Mouse (Mus musculus) heart, embryonic 10.5 days (tissue): ENCODE measurements at regions not wholly inside any gene's neighbourhood (a gene's known extent, or its start where the extent isn't known, plus 50 kb on each side); places are given as distances from the start of the nearest gene placed in this dataset.
"Not testable (repeated sequence)": the region's sequence is repeated elsewhere in the genome, so short reads cannot be mapped to it uniquely, and the experiment has no call there.

Experiments used
- DNase-seq: peaks from one replicate; pipeline ENCODE4 v3.0.0-alpha.2; 2017; ENCODE audit warnings: low spot score
- H3K27ac ChIP-seq: fragments of 300-500 bp; sonication (generic); 2 replicates; pipeline ENCODE4 v1.5.1; 2016; ENCODE audit warnings: mild to moderate bottlenecking
- H3K27me3 ChIP-seq: fragments of 300-500 bp; sonication (generic); 2 replicates; pipeline ENCODE4 v1.6.1; 2016; ENCODE audit warnings: mild to moderate bottlenecking; ENCODE audit not compliant: poor library complexity, insufficient read depth, severe bottlenecking
- H3K36me3 ChIP-seq: fragments of 300-500 bp; sonication (generic); 2 replicates; pipeline ENCODE4 v1.6.1; 2016; ENCODE audit warnings: mild to moderate bottlenecking, moderate library complexity
- H3K4me1 ChIP-seq: fragments of 300-500 bp; sonication (generic); 2 replicates; pipeline ENCODE4 v1.6.1; 2016; ENCODE audit warnings: mild to moderate bottlenecking
- H3K4me3 ChIP-seq: fragments of 300-500 bp; sonication (generic); 2 replicates; pipeline ENCODE4 v1.5.1; 2016; ENCODE audit warnings: mild to moderate bottlenecking, moderate library complexity
- H3K9me3 ChIP-seq: fragments of 300-500 bp; sonication (generic); 2 replicates; pipeline ENCODE4 v1.6.1; 2016; ENCODE audit warnings: mild to moderate bottlenecking, moderate library complexity
- WGBS: fragments of 180-500 bp; shearing (Covaris S2); methylation state at CpG from one replicate; pipeline ENCODE4 v1.1.7; 2016; 5-methylcytosine and 5-hydroxymethylcytosine counted together

GRCm38 (mm10) chr1:157797711-157798110 is 291.2 kb downstream of the Sec16b start:
- Histone ChIP-seq H3K9me3 (no peaks in the 10 kb centered on the region), H3K36me3 (no peaks in the 10 kb centered on the region), H3K27ac (no peak overlapping the region), H3K4me3 (no peak overlapping the region), H3K4me1 (no peaks in the 10 kb centered on the region), H3K27me3 (no peaks in the 10 kb centered on the region)
- 91% methylated on average over 7 of the region's 7 CpGs for WGBS
- no peak for DNase-seq

GRCm38 (mm10) chr1:157798561-157799553 is 292.3 kb downstream of the Sec16b start:
- Histone ChIP-seq H3K36me3 (no peaks in the 10 kb centered on the region), H3K27ac (no peak overlapping the region), H3K27me3 (no peaks in the 10 kb centered on the region), H3K4me1 (no peaks in the 10 kb centered on the region), H3K9me3 (no peaks in the 10 kb centered on the region), H3K4me3 (no peak overlapping the region)
- 69% methylated on average over 21 of the region's 21 CpGs for WGBS
- no peak for DNase-seq

GRCm38 (mm10) chr1:157801151-157801550 is 294.6 kb downstream of the Sec16b start:
- WGBS = 65% methylated on average over 3 of the region's 3 CpGs
- H3K27ac ChIP-seq = no peak overlapping the region

GRCm38 (mm10) chr1:157804229-157804628 is 297.7 kb downstream of the Sec16b start:
- H3K27me3 ChIP-seq = no peaks in the 10 kb centered on the region
- no peaks in the 10 kb centered on the region for H3K4me1 ChIP-seq
- H3K36me3 ChIP-seq = no peaks in the 10 kb centered on the region
- H3K9me3 ChIP-seq = no peaks in the 10 kb centered on the region
- WGBS = 69% methylated on average over 3 of the region's 3 CpGs
- H3K4me3 ChIP-seq = no peak overlapping the region
- H3K27ac ChIP-seq = no peak overlapping the region
- no peak for DNase-seq

More at GRCm38 (mm10) chr1:157801151-157801550, 294.6 kb downstream of the Sec16b start:
- no peaks in the 10 kb centered on the region for H3K4me1 ChIP-seq
- DNase-seq = no peak
- H3K9me3 ChIP-seq = no peaks in the 10 kb centered on the region
- H3K4me3 ChIP-seq = no peak overlapping the region
- no peaks in the 10 kb centered on the region for H3K36me3 ChIP-seq
- no peaks in the 10 kb centered on the region for H3K27me3 ChIP-seq

GRCm38 (mm10) chr1:157806296-157806695 is 299.8 kb downstream of the Sec16b start:
- H3K4me3 ChIP-seq = no peak overlapping the region
- no peaks in the 10 kb centered on the region for H3K36me3 ChIP-seq
- WGBS = 69% methylated on average over 1 of the region's 1 CpGs
- H3K4me1 ChIP-seq = no peaks in the 10 kb centered on the region
- no peak overlapping the region for H3K27ac ChIP-seq
- H3K9me3 ChIP-seq = no peaks in the 10 kb centered on the region
- DNase-seq = no peak
- H3K27me3 ChIP-seq = no peaks in the 10 kb centered on the region

GRCm38 (mm10) chr1:157809674-157810471 is 303.3 kb downstream of the Sec16b start:
- Histone ChIP-seq H3K36me3 (no peaks in the 10 kb centered on the region), H3K4me1 (no peaks in the 10 kb centered on the region), H3K4me3 (no peak overlapping the region), H3K27me3 (no peaks in the 10 kb centered on the region), H3K27ac (no peak overlapping the region), H3K9me3 (no peaks in the 10 kb centered on the region)
- WGBS = 83% methylated on average over 8 of the region's 8 CpGs
- no peak for DNase-seq

- Histone ChIP-seq H3K27ac (no peak overlapping the region), H3K27me3 (no peaks in the 10 kb centered on the region), H3K9me3 (no peaks in the 10 kb centered on the region), H3K36me3 (no peaks in the 10 kb centered on the region), H3K4me3 (no peak overlapping the region), H3K4me1 (no peaks in the 10 kb centered on the region)
- DNase-seq = no peak
These were observed 304.1 kb downstream of the Sec16b start for GRCm38 (mm10) chr1:157810657-157811056.

- H3K4me3 ChIP-seq = no peak overlapping the region
- H3K36me3 ChIP-seq = no peaks in the 10 kb centered on the region
- no peaks in the 10 kb centered on the region for H3K9me3 ChIP-seq
- no peaks in the 10 kb centered on the region for H3K27me3 ChIP-seq
- no peak overlapping the region for H3K27ac ChIP-seq
- H3K4me1 ChIP-seq = no peaks in the 10 kb centered on the region
- 49% methylated on average over 2 of the region's 2 CpGs for WGBS
- no peak for DNase-seq
These were observed 321.4 kb downstream of the Sec16b start for GRCm38 (mm10) chr1:157827966-157828365.

GRCm38 (mm10) chr1:157831511-157831910 is 325.0 kb downstream of the Sec16b start:
- H3K4me1 ChIP-seq = no peaks in the 10 kb centered on the region
- no peaks in the 10 kb centered on the region for H3K36me3 ChIP-seq
- H3K27ac ChIP-seq = no peak overlapping the region
- H3K27me3 ChIP-seq = no peaks in the 10 kb centered on the region
- H3K4me3 ChIP-seq = no peak overlapping the region
- 46% methylated on average over 2 of the region's 2 CpGs for WGBS
- H3K9me3 ChIP-seq = no peaks in the 10 kb centered on the region
- DNase-seq = no peak

- WGBS = 76% methylated on average over 5 of the region's 5 CpGs
- DNase-seq = no peak
- H3K27ac ChIP-seq = no peak overlapping the region
These were observed 366.2 kb downstream of the Sec16b start for GRCm38 (mm10) chr1:157872775-157873174.

GRCm38 (mm10) chr1:157875006-157875405 is 368.5 kb downstream of the Sec16b start:
- WGBS = 72% methylated on average over 2 of the region's 2 CpGs
- H3K4me3 ChIP-seq = no peak overlapping the region
- no peaks in the 10 kb centered on the region for H3K36me3 ChIP-seq
- H3K4me1 ChIP-seq = no peaks in the 10 kb centered on the region
- DNase-seq = no peak
- no peaks in the 10 kb centered on the region for H3K27me3 ChIP-seq
- H3K27ac ChIP-seq = no peak overlapping the region
- H3K9me3 ChIP-seq = no peaks in the 10 kb centered on the region

More at GRCm38 (mm10) chr1:157872775-157873174, 366.2 kb downstream of the Sec16b start:
- Histone ChIP-seq H3K27me3 (no peaks in the 10 kb centered on the region), H3K9me3 (no peaks in the 10 kb centered on the region), H3K4me1 (no peaks in the 10 kb centered on the region), H3K36me3 (no peaks in the 10 kb centered on the region), H3K4me3 (no peak overlapping the region)

- not testable (repeated sequence) for DNase-seq, H3K4me3 ChIP-seq, H3K36me3 ChIP-seq, H3K27ac ChIP-seq, H3K27me3 ChIP-seq, H3K4me1 ChIP-seq, H3K9me3 ChIP-seq
- WGBS = 79% methylated on average over 2 of the region's 4 CpGs
These were observed 370.6 kb downstream of the Sec16b start for GRCm38 (mm10) chr1:157877117-157877516.

- Histone ChIP-seq H3K27ac (no peak overlapping the region), H3K36me3 (no peaks in the 10 kb centered on the region), H3K4me3 (no peak overlapping the region), H3K4me1 (no peaks in the 10 kb centered on the region), H3K9me3 (no peaks in the 10 kb centered on the region), H3K27me3 (no peaks in the 10 kb centered on the region)
- WGBS = 80% methylated on average over 1 of the region's 1 CpGs
- no peak for DNase-seq
These were observed 380.6 kb downstream of the Sec16b start for GRCm38 (mm10) chr1:157887146-157887545.
